Mouse (Mus musculus) E14TG2a.4 (cell line): ENCODE data around the gene Sun1.

Source experiments
- H3K27me3 ChIP-seq: 2 replicates; pipeline ENCODE4 v1.6.1; 2014; ENCODE audit warnings: low read length, control low read depth; ENCODE audit not compliant: insufficient read depth
- H3K36me3 ChIP-seq: 2 replicates; pipeline ENCODE4 v1.6.1; 2014; ENCODE audit warnings: low read length, control low read depth; ENCODE audit not compliant: insufficient read depth
- H3K4me1 ChIP-seq: replicated peaks from 2 replicates; pipeline ENCODE4 v1.6.1; 2014; ENCODE audit warnings: low read depth, low read length, control low read depth
- H3K4me3 ChIP-seq: replicated peaks from 2 replicates; pipeline ENCODE4 v1.5.1; 2014; ENCODE audit warnings: mild to moderate bottlenecking, low read length
- H3K9me3 ChIP-seq: 2 replicates; pipeline ENCODE4 v1.6.1; 2014; ENCODE audit warnings: low read length, control low read depth
- CTCF ChIP-seq: conservative IDR thresholded peaks from 2 replicates; pipeline ENCODE4 v1.5.1; 2014; ENCODE audit warnings: low read length
- NANOG ChIP-seq: IDR thresholded peaks from 2 replicates; pipeline ENCODE4 v1.6.1; 2014; ENCODE audit warnings: borderline replicate concordance, low read length, mixed read lengths
- POU5F1 ChIP-seq: IDR thresholded peaks from 2 replicates; pipeline ENCODE4 v1.6.1; 2014; ENCODE audit warnings: low read length, borderline replicate concordance

The Sun1 gene

DNA sequence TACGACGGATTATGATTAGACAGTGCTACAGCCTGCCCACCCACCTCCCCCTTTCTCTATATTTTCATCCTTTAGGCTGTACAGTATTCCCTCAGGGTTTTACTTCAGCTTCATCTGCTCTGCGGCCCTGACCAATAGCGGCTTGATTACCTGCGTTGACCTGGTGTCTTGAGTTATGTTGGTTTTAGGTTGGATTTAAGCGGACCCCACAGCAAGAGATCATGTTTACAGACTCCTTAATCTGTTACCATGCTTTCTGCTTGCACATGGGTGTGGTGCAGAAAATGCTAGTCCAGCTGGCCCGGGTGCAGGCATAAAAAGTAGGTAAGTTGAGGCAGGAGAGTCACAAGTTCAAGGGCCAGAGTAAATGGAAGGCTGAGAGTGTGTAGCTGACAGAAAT is 50.8 kb downstream of the Sun1 start:
- H3K4me3 ChIP-seq: peak overlapping the region; percentile 95
- H3K9me3 ChIP-seq: no peaks in the 10 kb centered on the region
- H3K27me3 ChIP-seq: no peaks in the 10 kb centered on the region
- H3K4me1 ChIP-seq: peaks cover 41% of the 10 kb centered on the region
- peaks cover 70% of the 10 kb centered on the region for H3K36me3 ChIP-seq
- TF ChIP-seq NANOG (no peak), CTCF (no peak), POU5F1 (no peak)

DNA sequence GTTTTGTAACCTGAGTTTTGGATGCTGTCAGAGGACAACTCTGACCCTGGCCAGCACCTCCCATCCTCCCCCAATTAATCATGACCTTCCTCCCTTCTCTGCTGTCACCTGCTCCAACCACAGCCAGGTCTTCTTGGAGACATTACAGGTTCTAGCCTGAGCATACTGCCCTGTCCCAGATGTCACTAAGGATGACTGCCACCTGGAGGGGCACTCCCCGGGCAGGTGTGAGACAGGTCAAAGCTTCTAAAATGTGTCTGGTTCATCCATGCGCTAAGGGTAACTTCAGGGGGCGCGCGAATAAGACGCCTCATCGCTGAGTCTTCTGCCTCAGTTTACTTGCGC is 51.3 kb downstream of the Sun1 start:
- Histone ChIP-seq H3K4me3 (peak overlapping the region; percentile 95), H3K36me3 (peaks cover 70% of the 10 kb centered on the region), H3K27me3 (no peaks in the 10 kb centered on the region), H3K9me3 (no peaks in the 10 kb centered on the region), H3K4me1 (peaks cover 46% of the 10 kb centered on the region)
- TF ChIP-seq POU5F1: no peak
- no peak for TF ChIP-seq CTCF
- no peak for TF ChIP-seq NANOG

DNA sequence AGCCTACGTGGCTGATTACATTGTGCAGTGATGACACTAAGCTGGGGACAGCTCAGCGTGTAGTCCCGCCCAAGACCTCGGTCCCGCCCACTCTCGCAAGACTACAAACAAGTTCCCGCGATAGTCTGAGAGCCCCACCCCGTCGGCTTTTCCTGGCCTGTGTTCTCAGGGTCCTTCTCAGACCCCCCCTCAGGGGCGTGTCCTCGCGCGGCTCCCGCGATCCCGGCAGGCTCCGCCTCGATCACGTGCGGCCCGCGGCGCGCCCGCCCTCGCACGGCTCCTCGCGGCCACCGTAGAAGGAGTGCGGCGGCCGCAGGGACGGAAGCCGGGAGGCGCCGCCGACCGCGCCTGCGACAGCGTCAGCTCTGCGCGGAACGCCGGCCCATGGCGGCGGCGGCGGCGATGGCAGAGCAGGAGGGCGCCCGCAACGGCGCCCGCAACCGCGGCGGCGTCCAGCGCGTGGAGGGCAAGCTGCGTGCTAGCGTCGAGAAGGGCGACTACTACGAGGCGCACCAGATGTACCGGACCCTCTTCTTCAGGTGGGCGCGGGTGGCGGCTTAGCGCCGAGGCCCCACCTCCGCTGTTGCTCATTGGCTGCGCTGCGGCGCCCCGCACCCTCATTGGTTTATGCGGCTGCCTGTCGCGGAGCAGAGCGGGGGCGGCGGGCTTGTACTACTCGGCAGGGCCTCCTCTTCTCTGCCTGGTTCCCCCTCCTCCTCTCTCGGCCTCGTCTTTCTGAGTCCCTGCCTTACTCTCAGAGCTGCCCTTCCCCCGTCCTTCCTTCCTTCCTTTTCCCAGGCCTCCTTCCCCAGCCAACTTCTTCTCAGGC is 51.9 kb downstream of the Sun1 start, which contains the start of gene Get4:
Gene Get4, plus strand, starts transcription at position 244 of the 829 bp plus-strand sequence.
- Histone ChIP-seq H3K27me3 (no peaks in the 10 kb centered on the region), H3K9me3 (no peaks in the 10 kb centered on the region), H3K4me1 (peaks cover 51% of the 10 kb centered on the region), H3K4me3 (peak within 1 kb of the TSS; percentile 95), H3K36me3 (peaks cover 70% of the 10 kb centered on the region)
- TF ChIP-seq CTCF (no peak), NANOG (no peak), POU5F1 (no peak)

DNA sequence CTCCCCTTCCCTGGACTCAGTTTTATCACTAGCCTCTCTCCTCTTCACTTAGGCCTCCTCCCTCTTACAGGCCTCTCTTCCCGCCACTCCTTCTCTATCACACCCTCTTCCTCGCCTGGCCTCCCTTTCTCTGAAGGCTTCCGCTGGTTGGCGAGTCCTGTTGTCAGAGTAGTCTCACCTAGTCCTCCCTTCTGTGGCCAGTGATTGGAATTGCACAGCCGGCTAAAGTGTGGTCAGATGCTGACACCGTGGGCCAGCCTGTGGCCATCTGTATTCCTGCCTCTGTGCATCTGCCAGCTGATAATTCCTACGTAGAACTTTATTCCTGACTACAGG is 52.4 kb downstream of the Sun1 start:
- Histone ChIP-seq H3K36me3 (peaks cover 69% of the 10 kb centered on the region), H3K9me3 (no peaks in the 10 kb centered on the region), H3K27me3 (no peaks in the 10 kb centered on the region), H3K4me3 (peak overlapping the region; percentile 95), H3K4me1 (peaks cover 57% of the 10 kb centered on the region)
- no peak for TF ChIP-seq NANOG
- no peak for TF ChIP-seq POU5F1
- no peak for TF ChIP-seq CTCF

DNA sequence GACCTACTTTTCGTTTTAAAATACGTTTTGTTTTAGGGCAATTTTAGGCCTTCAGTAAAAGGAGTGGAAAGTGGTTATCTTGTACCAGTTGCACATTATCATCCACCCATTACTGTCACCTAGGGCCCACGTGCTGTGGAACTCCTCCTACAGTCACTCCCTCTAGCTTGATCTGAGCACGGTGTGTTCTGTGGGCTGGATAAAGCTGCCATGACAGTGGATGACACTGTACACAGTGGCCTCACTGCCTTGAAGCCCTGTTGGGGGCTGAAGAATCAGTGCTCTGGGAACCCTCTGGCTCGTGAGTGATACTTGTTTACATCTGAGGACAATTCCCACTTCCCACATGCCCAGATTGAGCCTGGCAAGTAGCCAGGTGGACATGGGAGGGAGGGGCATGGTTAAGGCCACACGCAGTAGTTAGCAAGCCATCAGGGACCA is 52.9 kb downstream of the Sun1 start:
- peaks cover 66% of the 10 kb centered on the region for H3K36me3 ChIP-seq
- H3K9me3 ChIP-seq: no peaks in the 10 kb centered on the region
- no peaks in the 10 kb centered on the region for H3K27me3 ChIP-seq
- peaks cover 62% of the 10 kb centered on the region for H3K4me1 ChIP-seq
- H3K4me3 ChIP-seq: peak overlapping the region; percentile 95
- no peak for TF ChIP-seq POU5F1
- TF ChIP-seq NANOG: no peak
- TF ChIP-seq CTCF: no peak

DNA sequence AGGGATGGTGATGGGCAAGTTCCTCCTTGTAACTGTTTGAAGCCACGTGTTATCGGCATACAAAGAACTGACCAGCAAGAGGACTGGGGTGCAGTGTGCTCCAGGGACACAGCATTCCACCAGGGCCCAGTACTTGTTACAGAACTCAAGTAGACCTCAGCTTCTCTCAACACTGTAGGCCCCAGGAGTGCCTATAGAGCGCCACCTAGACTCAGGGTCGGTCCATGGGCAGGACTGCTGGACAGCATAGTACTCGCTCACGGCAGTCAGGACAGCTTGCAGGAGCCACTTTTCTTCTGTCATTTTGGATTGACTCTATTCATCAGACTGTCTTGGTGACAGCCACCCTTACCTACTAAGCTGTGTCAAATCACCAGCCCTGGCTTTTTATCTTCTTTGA is 54.5 kb downstream of the Sun1 start:
- no peaks in the 10 kb centered on the region for H3K9me3 ChIP-seq
- peaks cover 64% of the 10 kb centered on the region for H3K36me3 ChIP-seq
- TF ChIP-seq CTCF (no peak; the same call in 1 of the 2 replicates), NANOG (no peak), POU5F1 (no peak)
- H3K4me1 ChIP-seq: peaks cover 77% of the 10 kb centered on the region
- no peaks in the 10 kb centered on the region for H3K27me3 ChIP-seq
- H3K4me3 ChIP-seq: peak overlapping the region; percentile 37

DNA sequence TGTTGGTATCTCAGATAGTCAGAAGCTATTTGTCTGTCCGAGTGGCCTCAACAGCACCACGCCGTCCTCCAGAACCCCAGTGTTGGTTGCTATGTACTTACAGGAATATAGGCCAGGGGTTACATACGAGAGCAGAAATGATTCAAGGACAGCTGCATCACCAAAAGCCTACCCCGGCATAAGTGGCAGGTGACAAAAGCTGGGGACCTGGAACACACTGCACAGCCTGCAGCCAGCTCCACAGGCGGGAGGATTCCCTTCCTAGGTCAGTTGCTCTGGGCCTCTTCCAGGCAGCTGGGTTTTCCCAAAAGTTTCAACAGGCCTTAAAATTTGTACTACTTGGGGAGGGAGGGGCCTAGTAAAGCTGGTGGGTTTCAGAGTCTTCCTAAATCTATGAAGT is 55.3 kb downstream of the Sun1 start:
- no peaks in the 10 kb centered on the region for H3K9me3 ChIP-seq
- no peaks in the 10 kb centered on the region for H3K27me3 ChIP-seq
- peak overlapping the region; percentile 37 for H3K4me3 ChIP-seq
- peaks cover 86% of the 10 kb centered on the region for H3K4me1 ChIP-seq
- peaks cover 64% of the 10 kb centered on the region for H3K36me3 ChIP-seq
- no peak for TF ChIP-seq POU5F1
- TF ChIP-seq CTCF: no peak
- TF ChIP-seq NANOG: no peak

DNA sequence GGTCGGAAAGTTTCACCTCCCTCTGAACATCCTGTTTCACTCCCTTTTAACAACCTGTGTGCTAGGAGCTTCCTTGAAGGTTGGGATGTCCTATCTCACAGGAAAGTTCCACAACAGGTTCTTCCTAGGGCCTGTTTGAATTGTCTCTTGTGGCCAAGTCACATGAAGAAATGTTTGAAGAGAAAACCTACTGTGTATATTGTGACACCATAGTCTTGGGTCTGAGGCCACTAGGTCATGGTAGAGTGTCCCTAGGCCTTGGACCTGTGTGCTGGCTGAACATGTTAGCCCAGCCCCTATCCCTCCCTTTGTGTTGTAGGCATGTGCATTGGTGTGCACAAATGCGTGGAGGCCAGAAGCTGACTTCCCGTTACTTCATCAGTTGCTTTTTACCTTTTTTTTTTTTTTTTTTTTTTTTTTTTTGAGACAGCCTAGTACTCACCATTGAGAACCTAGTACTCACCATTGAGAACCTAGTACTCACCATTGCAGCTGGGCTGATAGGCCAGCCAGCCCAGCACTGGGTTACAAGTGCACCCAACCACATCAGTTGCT is 55.9 kb downstream of the Sun1 start:
- Histone ChIP-seq H3K4me1 (peaks cover 82% of the 10 kb centered on the region), H3K36me3 (peaks cover 66% of the 10 kb centered on the region), H3K4me3 (no peak overlapping the region), H3K27me3 (no peaks in the 10 kb centered on the region), H3K9me3 (no peaks in the 10 kb centered on the region)
- TF ChIP-seq POU5F1: no peak
- no peak for TF ChIP-seq NANOG
- TF ChIP-seq CTCF: no peak
